Mouse (Mus musculus) stomach, embryonic 15.5 days (tissue): ENCODE data around the gene Nos3. TPM values are rescaled to one million over a fixed set of nuclear protein-coding genes. Genes with fewer than 3 reads are reported as not detected.

Experiments used
- ATAC-seq: fragments of 200-750 bp; cut with Nextera tagmentation; 2 replicates; pipeline ENCODE4 v1.8.0; 2017; ENCODE audit warnings: low read depth, moderate number of reproducible peaks, moderate TSS enrichment; ENCODE audit not compliant: insufficient read depth, low FRiP score
- H3K27ac ChIP-seq: fragments of 300-500 bp; sonication (generic); 2 replicates; pipeline ENCODE4 v1.5.1; 2015; ENCODE audit warnings: mild to moderate bottlenecking, inconsistent platforms
- H3K27me3 ChIP-seq: fragments of 300-500 bp; sonication (generic); replicated peaks from 2 replicates; pipeline ENCODE4 v1.6.1; 2015; ENCODE audit warnings: inconsistent platforms
- H3K36me3 ChIP-seq: fragments of 300-500 bp; sonication (generic); 2 replicates; pipeline ENCODE4 v1.6.1; 2015; ENCODE audit warnings: inconsistent platforms
- H3K4me1 ChIP-seq: fragments of 300-500 bp; sonication (generic); 2 replicates; pipeline ENCODE4 v1.6.1; 2015; ENCODE audit warnings: inconsistent platforms
- H3K4me2 ChIP-seq: fragments of 300-500 bp; sonication (generic); 2 replicates; pipeline ENCODE4 v1.6.1; 2015; ENCODE audit warnings: mild to moderate bottlenecking, inconsistent platforms
- H3K4me3 ChIP-seq: fragments of 300-500 bp; sonication (generic); replicated peaks from 2 replicates; pipeline ENCODE4 v1.5.1; 2015; ENCODE audit warnings: inconsistent platforms
- H3K9ac ChIP-seq: fragments of 300-500 bp; sonication (generic); 2 replicates; pipeline ENCODE4 v1.6.1; 2015; ENCODE audit warnings: inconsistent platforms
- H3K9me3 ChIP-seq: fragments of 300-500 bp; sonication (generic); 2 replicates; pipeline ENCODE4 v1.6.1; 2016; ENCODE audit warnings: inconsistent platforms
- WGBS: fragments of 180-500 bp; shearing (Covaris S2); methylation state at CpG from one replicate; pipeline ENCODE4 v1.1.7; 2015; 5-methylcytosine and 5-hydroxymethylcytosine counted together
- polyA plus RNA-seq: library from polyadenylated mRNA; unstranded; fragments of >200 nt; fragmentation: Nextera tagmentation; extraction: Ambion mirVana; gene quantifications from 2 replicates; pipeline ENCODE4 v1.2.1, GENCODE M21; 2015

Gene Nos3
- polyA plus RNA-seq, 1 experiment from 2014 or later = 6.8 TPM

DNA sequence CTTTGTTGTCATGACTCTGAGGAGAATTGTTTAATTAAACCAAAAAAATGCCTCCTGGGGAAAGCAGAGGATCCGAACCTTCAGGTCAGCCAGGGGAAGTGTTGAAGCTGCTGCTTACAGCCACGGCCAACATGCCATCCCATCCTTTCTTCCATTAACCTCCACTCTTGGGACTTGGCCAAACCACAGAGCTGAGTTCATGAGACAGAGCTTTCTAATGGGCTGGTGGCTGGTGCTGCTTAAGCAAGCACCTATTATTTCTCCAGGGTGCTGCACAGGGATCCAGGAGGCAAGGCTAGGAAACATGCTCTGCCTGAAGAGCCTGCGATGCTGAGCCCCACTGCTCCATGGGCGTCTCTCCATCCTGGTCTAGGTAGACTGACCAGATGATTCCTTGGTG, 32.2 kb upstream of the Nos3 start:
- Histone ChIP-seq H3K4me2 (no peak overlapping the region), H3K27ac (no peak overlapping the region), H3K9me3 (no peaks in the 10 kb centered on the region), H3K27me3 (no peaks in the 10 kb centered on the region), H3K9ac (no peak overlapping the region), H3K4me1 (peaks cover 57% of the 10 kb centered on the region), H3K36me3 (no peaks in the 10 kb centered on the region), H3K4me3 (no peak overlapping the region)
- no peak for ATAC-seq
- WGBS = 79% methylated on average over 4 of the region's 4 CpGs

DNA sequence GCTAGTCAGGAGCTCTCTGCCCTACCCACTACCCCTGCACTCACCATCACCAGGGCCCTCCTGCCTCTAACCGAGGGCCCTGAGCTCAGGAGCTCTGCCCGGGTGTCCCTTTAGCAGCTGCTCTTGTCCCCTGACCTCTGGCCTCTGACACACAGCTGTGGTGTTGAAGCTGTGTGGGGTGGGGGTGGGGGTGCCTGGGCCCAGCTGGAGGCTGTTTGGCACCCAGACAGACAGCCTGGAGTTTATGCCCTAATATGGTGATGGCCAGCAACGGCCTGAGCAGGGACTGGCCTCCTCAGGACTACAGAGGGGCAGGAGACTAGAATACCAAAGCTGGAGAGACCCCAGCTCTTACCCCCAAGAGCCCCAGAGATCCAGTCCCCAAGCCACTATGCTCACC, 29.9 kb upstream of the Nos3 start:
- 0 out of 2 replicates have a peak overlapping the region, but pooled peaks have one; percentile 16 for H3K27ac ChIP-seq
- 9% methylated on average over 3 of the region's 3 CpGs for WGBS
- no peaks in the 10 kb centered on the region for H3K27me3 ChIP-seq
- H3K9ac ChIP-seq = no peak overlapping the region
- H3K4me3 ChIP-seq = no peak overlapping the region
- H3K36me3 ChIP-seq = no peaks in the 10 kb centered on the region
- H3K9me3 ChIP-seq = no peaks in the 10 kb centered on the region
- peaks cover 42% of the 10 kb centered on the region for H3K4me1 ChIP-seq
- H3K4me2 ChIP-seq = no peak overlapping the region
- no peak for ATAC-seq

DNA sequence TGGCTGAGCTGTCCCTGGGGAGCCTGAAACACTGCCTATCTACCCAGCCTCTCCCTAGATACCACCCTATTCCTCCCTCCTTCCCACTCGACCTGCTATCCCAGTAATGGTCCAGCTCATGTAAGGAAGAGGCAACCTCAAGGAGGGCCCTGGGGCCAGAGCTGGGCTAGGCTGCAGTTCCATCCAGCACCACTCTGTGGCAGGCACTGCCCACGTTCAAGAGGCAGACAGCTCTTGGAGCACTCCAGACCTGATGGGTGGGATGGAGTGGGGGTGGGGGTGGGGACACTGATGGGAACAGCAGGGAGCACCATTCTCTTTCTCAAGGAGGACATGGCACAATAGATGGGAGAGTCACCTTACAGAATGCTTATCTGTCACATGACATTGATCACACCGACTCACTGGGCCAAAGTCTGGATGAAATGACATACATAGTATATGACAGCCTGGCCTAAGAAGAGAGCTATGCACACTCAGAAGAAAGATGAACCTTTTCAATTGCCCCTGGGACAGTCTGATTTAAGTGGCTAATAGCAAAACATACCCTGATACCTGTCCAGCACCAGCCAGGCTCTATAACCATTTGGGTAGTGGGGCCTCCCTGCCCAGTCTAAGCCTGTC, 28.6 kb upstream of the Nos3 start:
- H3K27ac ChIP-seq = no peak overlapping the region
- H3K27me3 ChIP-seq = no peaks in the 10 kb centered on the region
- no peak overlapping the region for H3K9ac ChIP-seq
- H3K4me3 ChIP-seq = no peak overlapping the region
- H3K4me1 ChIP-seq = peaks cover 34% of the 10 kb centered on the region
- H3K9me3 ChIP-seq = no peaks in the 10 kb centered on the region
- no peak overlapping the region for H3K4me2 ChIP-seq
- H3K36me3 ChIP-seq = no peaks in the 10 kb centered on the region
- peak; percentile 50 for ATAC-seq
- 17% methylated on average over 3 of the region's 3 CpGs for WGBS

GRCm38 (mm10) chr5:24337366-24337765, 27.2 kb upstream of the Nos3 start:
- Histone ChIP-seq H3K27ac (no peak overlapping the region), H3K9me3 (no peaks in the 10 kb centered on the region), H3K36me3 (no peaks in the 10 kb centered on the region), H3K4me1 (peaks cover 40% of the 10 kb centered on the region), H3K27me3 (no peaks in the 10 kb centered on the region), H3K9ac (no peak overlapping the region), H3K4me2 (no peak overlapping the region), H3K4me3 (no peak overlapping the region)
- ATAC-seq = no peak
- 42% methylated on average over 9 of the region's 9 CpGs for WGBS

- no peak for ATAC-seq
- H3K27me3 ChIP-seq = no peaks in the 10 kb centered on the region
- H3K4me3 ChIP-seq = no peak overlapping the region
- H3K4me1 ChIP-seq = peaks cover 44% of the 10 kb centered on the region
- H3K36me3 ChIP-seq = no peaks in the 10 kb centered on the region
- H3K9me3 ChIP-seq = no peaks in the 10 kb centered on the region
- no peak overlapping the region for H3K4me2 ChIP-seq
- 50% methylated on average over 2 of the region's 2 CpGs for WGBS
- H3K9ac ChIP-seq = no peak overlapping the region
- no peak overlapping the region for H3K27ac ChIP-seq
These were observed 26.8 kb upstream of the Nos3 start for GRCm38 (mm10) chr5:24337821-24338220.

DNA sequence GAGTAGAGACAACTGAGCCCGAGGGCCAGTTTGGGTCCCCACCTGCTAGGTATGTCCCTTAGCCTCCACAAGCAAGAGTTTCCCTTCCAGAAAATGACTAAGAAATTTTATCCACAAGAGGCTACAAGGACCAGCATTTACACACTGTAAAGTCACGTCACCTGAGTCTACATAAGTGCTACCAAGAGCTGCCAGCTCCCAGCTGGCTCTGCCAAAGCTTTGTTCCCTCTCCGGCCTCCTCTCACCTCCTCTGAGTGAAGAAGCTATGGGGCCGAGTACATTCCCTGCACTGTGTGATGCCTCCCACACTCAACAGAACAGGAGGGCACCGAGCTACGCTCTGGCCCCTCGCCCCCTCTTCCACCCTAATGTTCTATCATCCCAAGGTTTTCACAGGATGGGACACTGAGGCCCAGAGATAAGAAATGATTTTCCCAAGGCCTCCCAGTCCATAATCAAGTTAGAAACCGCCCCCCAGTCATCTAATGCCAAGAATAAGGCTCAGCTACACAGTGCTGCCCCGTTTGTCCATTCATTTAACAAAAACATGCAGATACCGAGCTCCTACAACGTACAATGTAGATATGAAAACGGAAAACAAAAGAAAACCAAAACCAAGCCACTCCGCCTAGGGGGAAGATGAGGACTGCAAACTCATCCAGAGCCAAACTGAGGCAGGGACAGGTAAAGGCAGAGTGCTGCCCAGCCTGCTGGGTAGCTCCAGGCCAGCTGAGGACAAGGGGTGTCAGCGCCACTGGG, 22.2 kb upstream of the Nos3 start:
- H3K9ac ChIP-seq = no peak overlapping the region
- WGBS = 70% methylated on average over 14 of the region's 14 CpGs
- no peaks in the 10 kb centered on the region for H3K36me3 ChIP-seq
- peaks cover 42% of the 10 kb centered on the region for H3K4me1 ChIP-seq
- peak overlapping the region; percentile 13; the same call in 1 of the 2 replicates for H3K27ac ChIP-seq
- no peak overlapping the region for H3K4me3 ChIP-seq
- no peak for ATAC-seq
- H3K9me3 ChIP-seq = no peaks in the 10 kb centered on the region
- H3K4me2 ChIP-seq = no peak overlapping the region
- no peaks in the 10 kb centered on the region for H3K27me3 ChIP-seq

DNA sequence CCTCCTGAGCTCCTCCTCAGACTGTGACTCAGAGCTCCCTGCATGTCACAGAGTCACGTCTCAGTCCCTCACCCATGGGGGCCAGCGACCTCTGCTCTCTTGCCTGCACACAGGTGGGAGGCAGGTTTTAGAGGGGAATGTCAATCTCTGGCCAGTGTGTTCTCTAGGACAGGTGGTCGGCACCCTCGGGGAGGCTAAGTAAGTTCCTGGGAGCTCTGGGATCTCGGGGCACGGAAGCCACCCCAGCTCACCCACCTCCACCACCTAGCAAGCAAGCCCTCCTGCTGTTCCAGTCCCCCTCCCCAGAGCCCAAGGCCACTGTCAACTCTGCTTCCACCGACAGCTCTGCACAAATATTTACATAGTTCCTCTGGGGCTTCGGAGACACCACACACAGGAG, 21.6 kb upstream of the Nos3 start:
- no peak for ATAC-seq
- H3K27ac ChIP-seq = peak overlapping the region; percentile 71

GRCm38 (mm10) chr5:24343379-24343778, 21.2 kb upstream of the Nos3 start:
- no peak for ATAC-seq
- H3K4me1 ChIP-seq = peaks cover 46% of the 10 kb centered on the region
- no peaks in the 10 kb centered on the region for H3K27me3 ChIP-seq
- H3K4me2 ChIP-seq = 0 out of 2 replicates have a peak overlapping the region, but pooled peaks have one; percentile 29
- no peaks in the 10 kb centered on the region for H3K36me3 ChIP-seq
- H3K27ac ChIP-seq = peak overlapping the region; percentile 71
- H3K4me3 ChIP-seq = no peak overlapping the region
- no peak overlapping the region for H3K9ac ChIP-seq
- no peaks in the 10 kb centered on the region for H3K9me3 ChIP-seq

More for the DNA sequence above, 21.6 kb upstream of the Nos3 start:
- WGBS = 23% methylated on average over 8 of the region's 8 CpGs
- H3K4me3 ChIP-seq = no peak overlapping the region
- no peaks in the 10 kb centered on the region for H3K9me3 ChIP-seq
- H3K9ac ChIP-seq = no peak overlapping the region
- H3K4me1 ChIP-seq = peaks cover 44% of the 10 kb centered on the region
- H3K4me2 ChIP-seq = 0 out of 2 replicates have a peak overlapping the region, but pooled peaks have one; percentile 29
- H3K36me3 ChIP-seq = no peaks in the 10 kb centered on the region
- no peaks in the 10 kb centered on the region for H3K27me3 ChIP-seq

- no peaks in the 10 kb centered on the region for H3K9me3 ChIP-seq
- WGBS = 22% methylated on average over 2 of the region's 2 CpGs
- ATAC-seq = no peak
- H3K27me3 ChIP-seq = 0 out of 2 replicates have a peak, but pooled peaks cover under 1% of the 10 kb centered on the region
- no peak overlapping the region for H3K4me3 ChIP-seq
- no peak overlapping the region for H3K9ac ChIP-seq
- H3K27ac ChIP-seq = peak overlapping the region; percentile 71
- peak overlapping the region; percentile 29 for H3K4me2 ChIP-seq
- no peaks in the 10 kb centered on the region for H3K36me3 ChIP-seq
- H3K4me1 ChIP-seq = peaks cover 53% of the 10 kb centered on the region
These were observed 20.6 kb upstream of the Nos3 start for GRCm38 (mm10) chr5:24343977-24344436.

- H3K9ac ChIP-seq = no peak overlapping the region
- WGBS = 15% methylated on average over 12 of the region's 12 CpGs
- peak; percentile 64; the same call in 1 of the 2 replicates for ATAC-seq
- 0 out of 2 replicates have a peak, but pooled peaks cover 3% of the 10 kb centered on the region for H3K27me3 ChIP-seq
- peak overlapping the region; percentile 29 for H3K4me2 ChIP-seq
- H3K36me3 ChIP-seq = no peaks in the 10 kb centered on the region
- H3K9me3 ChIP-seq = no peaks in the 10 kb centered on the region
- peaks cover 58% of the 10 kb centered on the region for H3K4me1 ChIP-seq
- no peak overlapping the region for H3K4me3 ChIP-seq
- H3K27ac ChIP-seq = peak overlapping the region; percentile 71
These were observed 20.0 kb upstream of the Nos3 start for GRCm38 (mm10) chr5:24344477-24345051.

GRCm38 (mm10) chr5:24346313-24346712, 18.3 kb upstream of the Nos3 start:
- WGBS = 82% methylated on average over 7 of the region's 7 CpGs
- H3K4me1 ChIP-seq = peaks cover 71% of the 10 kb centered on the region
- no peak for ATAC-seq

More at GRCm38 (mm10) chr5:24346313-24346712, 18.3 kb upstream of the Nos3 start:
- Histone ChIP-seq H3K27ac (no peak overlapping the region), H3K4me2 (no peak overlapping the region), H3K9ac (no peak overlapping the region), H3K27me3 (peaks cover 8% of the 10 kb centered on the region; the same call in 1 of the 2 replicates), H3K9me3 (no peaks in the 10 kb centered on the region), H3K4me3 (no peak overlapping the region), H3K36me3 (no peaks in the 10 kb centered on the region)
